Mouse (Mus musculus) E14TG2a.4 (cell line): ENCODE measurements around the gene Pak4.

Experiments used
- CTCF ChIP-seq: conservative IDR thresholded peaks from 2 replicates; pipeline ENCODE4 v1.5.1; 2014; ENCODE audit warnings: low read length
- NANOG ChIP-seq: IDR thresholded peaks from 2 replicates; pipeline ENCODE4 v1.6.1; 2014; ENCODE audit warnings: borderline replicate concordance, low read length, mixed read lengths

GRCm38 (mm10) chr7:28601668-28602067, 3.7 kb upstream of the Pak4 start:
- TF ChIP-seq CTCF (peak; percentile 95), NANOG (no peak)
